Mouse (Mus musculus) hindbrain, embryonic 11.5 days (tissue): ENCODE results near the gene Gm20388. TPM values are rescaled to one million over a fixed set of nuclear protein-coding genes. Genes with fewer than 3 reads are reported as not detected.

Source experiments
- ATAC-seq: fragments of 200-750 bp; cut with Nextera tagmentation; 2 replicates; pipeline ENCODE4 v1.8.0; 2017; ENCODE audit warnings: mild to moderate bottlenecking, moderate TSS enrichment, moderate library complexity; ENCODE audit not compliant: low FRiP score
- DNase-seq: peaks from one replicate; pipeline ENCODE4 v3.0.0-alpha.2; 2015; ENCODE audit warnings: low spot score
- H3K27ac ChIP-seq: fragments of 300-500 bp; sonication (generic); 2 replicates; pipeline ENCODE4 v1.5.1; 2014; ENCODE audit warnings: mild to moderate bottlenecking, low read depth, low read length
- H3K27me3 ChIP-seq: fragments of 300-500 bp; sonication (generic); 2 replicates; pipeline ENCODE4 v1.6.1; 2014; ENCODE audit warnings: mild to moderate bottlenecking, low read length, moderate library complexity, mixed read lengths; ENCODE audit not compliant: control insufficient read depth, insufficient read depth
- H3K36me3 ChIP-seq: fragments of 300-500 bp; sonication (generic); 2 replicates; pipeline ENCODE4 v1.6.1; 2014; ENCODE audit warnings: mild to moderate bottlenecking, low read length, moderate library complexity, mixed read lengths; ENCODE audit not compliant: control insufficient read depth, insufficient read depth
- H3K4me1 ChIP-seq: fragments of 300-500 bp; sonication (generic); replicated peaks from 2 replicates; pipeline ENCODE4 v1.6.1; 2014; ENCODE audit warnings: low read length, mixed read lengths; ENCODE audit not compliant: control insufficient read depth, insufficient read depth
- H3K4me2 ChIP-seq: fragments of 300-500 bp; sonication (generic); replicated peaks from 2 replicates; pipeline ENCODE4 v1.6.1; 2014; ENCODE audit warnings: mild to moderate bottlenecking, low read depth, low read length
- H3K4me3 ChIP-seq: fragments of 300-500 bp; sonication (generic); 2 replicates; pipeline ENCODE4 v1.5.1; 2014; ENCODE audit warnings: low read depth, low read length
- H3K9ac ChIP-seq: fragments of 300-500 bp; sonication (generic); 2 replicates; pipeline ENCODE4 v1.6.1; 2014; ENCODE audit warnings: low read depth, low read length
- H3K9me3 ChIP-seq: fragments of 300-500 bp; sonication (generic); 2 replicates; pipeline ENCODE4 v1.6.1; 2016; ENCODE audit warnings: low read length; ENCODE audit not compliant: control insufficient read depth
- WGBS: fragments of 180-500 bp; shearing (Covaris S2); extraction: QIAGEN DNeasy Blood & Tissue Kit; methylation state at CpG from one replicate; pipeline ENCODE4 v1.1.7; 2014; 5-methylcytosine and 5-hydroxymethylcytosine counted together
- polyA plus RNA-seq: library from polyadenylated mRNA; unstranded; fragments of >200 nt; fragmentation: Nextera tagmentation; extraction: Ambion mirVana; gene quantifications from 2 replicates; pipeline ENCODE4 v1.2.1, GENCODE M21; 2014

Gene Gm20388
- polyA plus RNA-seq, 1 experiment from 2014 or later, result 11.8 TPM

DNA sequence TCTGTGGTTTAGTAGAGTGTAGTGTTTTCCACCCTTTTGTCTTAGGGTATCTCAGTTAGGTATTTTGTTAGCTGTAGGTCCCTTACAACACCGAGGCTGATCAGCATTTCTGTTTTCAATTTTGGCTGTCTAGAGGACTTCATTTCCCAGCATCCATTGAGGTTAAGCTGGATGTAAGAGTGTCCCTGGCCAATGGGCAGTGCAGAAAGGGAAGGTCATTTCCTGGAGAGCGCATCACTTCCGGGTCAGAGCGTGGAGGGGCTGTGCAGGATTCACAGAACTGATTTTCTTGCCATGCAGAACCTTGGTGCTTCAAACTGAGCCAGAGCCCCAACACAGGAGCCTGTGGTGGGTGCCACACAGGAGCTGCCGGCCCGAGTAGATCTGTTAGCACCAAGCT lies 1017.4 kb downstream of the Gm20388 start:
- WGBS, result 78% methylated on average over 6 of the region's 6 CpGs

DNA sequence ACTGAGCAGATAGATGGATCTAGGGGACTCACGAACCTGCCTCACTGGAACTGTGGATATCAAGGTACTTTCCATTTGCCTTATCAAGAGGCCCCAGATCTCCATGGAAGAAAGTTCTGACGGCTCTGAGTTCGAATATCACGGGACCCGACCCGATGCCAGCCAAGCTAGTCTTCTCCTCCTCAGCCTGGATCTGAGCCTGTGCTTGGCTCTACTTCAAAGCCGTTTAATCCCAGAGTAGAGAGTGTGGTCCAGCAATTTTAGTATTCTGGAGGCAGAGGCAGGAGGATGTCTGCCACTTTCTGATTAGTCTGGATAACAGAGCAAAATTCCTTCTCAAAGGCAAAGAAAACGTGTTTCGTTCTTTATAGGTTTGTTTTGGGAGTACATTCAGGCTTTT lies 1024.0 kb downstream of the Gm20388 start:
- no peaks in the 10 kb centered on the region for H3K4me1 ChIP-seq
- H3K27me3 ChIP-seq, result peaks cover 22% of the 10 kb centered on the region
- H3K36me3 ChIP-seq, result no peaks in the 10 kb centered on the region
- ATAC-seq, result no peak
- no peak overlapping the region for H3K4me2 ChIP-seq
- no peak overlapping the region for H3K27ac ChIP-seq
- H3K9me3 ChIP-seq, result no peaks in the 10 kb centered on the region
- H3K9ac ChIP-seq, result no peak overlapping the region
- WGBS, result 93% methylated on average over 9 of the region's 9 CpGs
- no peak for DNase-seq
- H3K4me3 ChIP-seq, result no peak overlapping the region

More for the DNA sequence above, 1017.4 kb downstream of the Gm20388 start:
- DNase-seq (no peak), ATAC-seq (no peak)
- no peak overlapping the region for H3K4me2 ChIP-seq
- no peak overlapping the region for H3K4me3 ChIP-seq
- no peaks in the 10 kb centered on the region for H3K9me3 ChIP-seq
- H3K4me1 ChIP-seq, result no peaks in the 10 kb centered on the region
- 0 out of 2 replicates have a peak, but pooled peaks cover 2% of the 10 kb centered on the region for H3K27me3 ChIP-seq
- no peaks in the 10 kb centered on the region for H3K36me3 ChIP-seq
- H3K9ac ChIP-seq, result no peak overlapping the region
- no peak overlapping the region for H3K27ac ChIP-seq

- WGBS, result 59% methylated on average over 10 of the region's 10 CpGs
- DNase-seq (no peak), ATAC-seq (no peak)
- peaks cover 7% of the 10 kb centered on the region for H3K4me1 ChIP-seq
- no peaks in the 10 kb centered on the region for H3K9me3 ChIP-seq
- H3K27ac ChIP-seq, result no peak overlapping the region
- H3K4me2 ChIP-seq, result no peak overlapping the region
- no peak overlapping the region for H3K9ac ChIP-seq
- H3K4me3 ChIP-seq, result no peak overlapping the region
- peaks cover 26% of the 10 kb centered on the region for H3K27me3 ChIP-seq
- no peaks in the 10 kb centered on the region for H3K36me3 ChIP-seq
Measured at GRCm38 (mm10) chr8:120936685-120937084, 1026.0 kb downstream of the Gm20388 start.

DNA sequence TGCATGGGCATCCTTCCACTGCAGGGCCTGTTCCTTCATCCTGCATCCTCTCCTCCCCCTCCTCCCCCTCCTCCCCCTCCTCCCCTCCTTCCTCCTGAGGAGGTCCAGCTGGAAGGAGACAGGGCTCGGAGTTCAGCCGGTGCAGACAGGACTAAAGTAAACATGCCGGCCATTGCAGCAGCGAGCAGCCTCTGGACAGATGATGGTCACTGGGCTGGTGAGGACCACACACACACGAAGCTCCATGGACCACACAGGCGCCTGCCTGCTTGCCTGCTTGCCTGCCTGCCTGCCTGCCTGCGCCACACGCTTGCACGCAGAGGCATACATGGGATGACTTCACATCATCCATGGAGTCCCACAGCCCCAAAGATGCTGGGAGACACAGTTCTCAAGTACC lies 1026.8 kb downstream of the Gm20388 start:
- DNase-seq, result no peak
- H3K27me3 ChIP-seq, result peaks cover 31% of the 10 kb centered on the region
- WGBS, result 48% methylated on average over 9 of the region's 9 CpGs
- no peak overlapping the region for H3K4me3 ChIP-seq
- no peaks in the 10 kb centered on the region for H3K9me3 ChIP-seq
- peaks cover 7% of the 10 kb centered on the region for H3K4me1 ChIP-seq
- H3K27ac ChIP-seq, result no peak overlapping the region
- H3K4me2 ChIP-seq, result no peak overlapping the region
- no peak overlapping the region for H3K9ac ChIP-seq
- ATAC-seq, result no peak
- H3K36me3 ChIP-seq, result no peaks in the 10 kb centered on the region

DNA sequence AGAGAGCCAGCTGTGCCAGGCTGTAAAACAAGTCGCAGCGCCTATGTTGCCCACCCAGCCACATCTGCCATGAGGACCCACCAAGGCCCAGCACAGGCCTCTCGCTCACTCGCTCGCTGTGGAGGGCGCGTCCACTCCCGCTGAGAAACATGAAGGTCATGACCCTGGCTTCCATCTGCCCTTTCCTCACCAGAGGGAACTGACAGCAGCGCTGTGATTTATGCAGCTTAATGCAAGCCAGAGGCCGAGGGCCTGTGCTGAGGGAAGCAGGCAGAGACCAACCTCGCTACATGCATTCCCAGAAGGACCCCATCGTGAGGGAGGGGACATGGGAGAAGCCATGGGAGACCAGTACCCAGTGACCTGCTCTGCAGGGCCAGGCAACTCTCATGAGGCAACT lies 1029.6 kb downstream of the Gm20388 start:
- DNase-seq, result peak; percentile 40
- 21% methylated on average over 12 of the region's 12 CpGs for WGBS
- peaks cover 7% of the 10 kb centered on the region for H3K4me1 ChIP-seq

GRCm38 (mm10) chr8:120947240-120947639 lies 1036.6 kb downstream of the Gm20388 start:
- ATAC-seq (no peak), DNase-seq (no peak)
- Histone ChIP-seq H3K9ac (no peak overlapping the region), H3K4me1 (no peaks in the 10 kb centered on the region), H3K9me3 (no peaks in the 10 kb centered on the region), H3K4me3 (no peak overlapping the region), H3K27me3 (peaks cover 11% of the 10 kb centered on the region), H3K4me2 (no peak overlapping the region), H3K36me3 (no peaks in the 10 kb centered on the region), H3K27ac (no peak overlapping the region)
- WGBS, result 61% methylated on average over 10 of the region's 10 CpGs

More for the DNA sequence above, 1029.6 kb downstream of the Gm20388 start:
- no peaks in the 10 kb centered on the region for H3K9me3 ChIP-seq
- peaks cover 31% of the 10 kb centered on the region for H3K27me3 ChIP-seq
- no peak overlapping the region for H3K9ac ChIP-seq
- no peak overlapping the region for H3K4me3 ChIP-seq
- no peak overlapping the region for H3K27ac ChIP-seq
- no peak for ATAC-seq
- no peak overlapping the region for H3K4me2 ChIP-seq
- H3K36me3 ChIP-seq, result no peaks in the 10 kb centered on the region

GRCm38 (mm10) chr8:120948050-120948595 lies 1037.5 kb downstream of the Gm20388 start:
- Histone ChIP-seq H3K4me1 (no peaks in the 10 kb centered on the region), H3K4me3 (no peak overlapping the region), H3K9ac (no peak overlapping the region), H3K27me3 (peaks cover 11% of the 10 kb centered on the region), H3K4me2 (no peak overlapping the region), H3K9me3 (no peaks in the 10 kb centered on the region), H3K36me3 (no peaks in the 10 kb centered on the region), H3K27ac (no peak overlapping the region)
- ATAC-seq (no peak), DNase-seq (no peak)
- WGBS, result 92% methylated on average over 4 of the region's 4 CpGs

DNA sequence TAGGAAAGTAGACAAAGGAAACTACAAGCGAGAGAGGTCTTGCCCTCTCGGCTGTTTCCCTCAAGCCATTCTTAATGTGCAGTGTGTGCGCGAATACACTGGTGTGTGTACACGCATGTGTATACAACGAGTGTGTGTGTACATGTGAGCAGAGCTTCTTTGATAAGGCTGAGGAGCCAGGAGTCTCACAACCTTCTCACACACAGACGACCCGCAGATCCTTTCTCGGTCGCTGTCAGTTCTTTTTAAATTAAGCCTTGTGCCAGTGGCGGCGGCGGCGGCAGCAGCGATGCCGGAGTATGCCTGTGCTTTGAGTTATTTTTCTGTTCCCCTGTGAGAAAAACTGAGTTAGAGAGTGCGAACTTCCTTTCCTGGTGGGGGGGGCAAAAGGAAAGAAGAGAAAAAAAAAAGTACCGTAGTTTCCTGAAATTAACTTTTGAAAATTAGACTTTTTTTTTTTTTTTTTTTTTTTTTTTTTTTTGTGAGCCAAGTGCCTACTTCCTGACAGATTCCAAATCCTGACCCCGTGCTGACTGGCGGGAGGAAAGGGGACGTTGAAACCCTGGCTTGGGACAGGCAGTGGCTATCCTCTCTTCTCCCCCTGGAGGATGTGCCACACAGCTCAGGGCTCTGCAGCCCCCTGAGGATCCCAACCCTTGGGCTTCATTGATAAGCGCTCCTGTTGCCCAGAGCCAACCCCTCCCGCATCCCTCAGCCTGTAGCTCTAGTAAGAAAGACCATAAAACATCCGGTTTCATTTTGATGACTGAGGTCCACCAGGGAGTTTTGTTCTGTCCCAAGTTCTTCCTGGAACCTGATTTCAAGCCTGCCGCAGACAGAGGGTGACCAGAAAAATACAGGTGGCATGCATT lies 1038.2 kb downstream of the Gm20388 start:
- no peak overlapping the region for H3K4me3 ChIP-seq
- H3K9me3 ChIP-seq, result no peaks in the 10 kb centered on the region
- no peak overlapping the region for H3K27ac ChIP-seq
- peak; percentile 22 for DNase-seq
- peaks cover 11% of the 10 kb centered on the region for H3K27me3 ChIP-seq
- ATAC-seq, result no peak
- no peak overlapping the region for H3K9ac ChIP-seq
- no peak overlapping the region for H3K4me2 ChIP-seq
- H3K4me1 ChIP-seq, result no peaks in the 10 kb centered on the region
- no peaks in the 10 kb centered on the region for H3K36me3 ChIP-seq
- whole genome bisulfite sequencing, result 57% methylated on average over 25 of the region's 25 CpGs
